Mouse (Mus musculus): ENCODE data around the gene Btg1.

- no peak for TF ChIP-seq POLR2A (IDR thresholded peaks at IDR 0.05; ENCODE audit: insufficient read depth, low read depth, low read length)
- TF ChIP-seq CTCF (IDR thresholded peaks at IDR 0.05; ENCODE audit: insufficient read depth, low read depth, low read length): no peak
Observed at GRCm38 (mm10) chr10:96623633-96624195, 6.9 kb downstream of the Btg1 start.
